Mouse (Mus musculus) kidney, adult 9 months (tissue): ENCODE measurements at regions not wholly inside any gene's neighbourhood (a gene's known extent, or its start where the extent isn't known, plus 50 kb on each side); places are given as distances from the start of the nearest gene placed in this dataset.

Experiments
- DNase-seq: peaks from one replicate; pipeline ENCODE4 v3.0.0; 2022

DNA sequence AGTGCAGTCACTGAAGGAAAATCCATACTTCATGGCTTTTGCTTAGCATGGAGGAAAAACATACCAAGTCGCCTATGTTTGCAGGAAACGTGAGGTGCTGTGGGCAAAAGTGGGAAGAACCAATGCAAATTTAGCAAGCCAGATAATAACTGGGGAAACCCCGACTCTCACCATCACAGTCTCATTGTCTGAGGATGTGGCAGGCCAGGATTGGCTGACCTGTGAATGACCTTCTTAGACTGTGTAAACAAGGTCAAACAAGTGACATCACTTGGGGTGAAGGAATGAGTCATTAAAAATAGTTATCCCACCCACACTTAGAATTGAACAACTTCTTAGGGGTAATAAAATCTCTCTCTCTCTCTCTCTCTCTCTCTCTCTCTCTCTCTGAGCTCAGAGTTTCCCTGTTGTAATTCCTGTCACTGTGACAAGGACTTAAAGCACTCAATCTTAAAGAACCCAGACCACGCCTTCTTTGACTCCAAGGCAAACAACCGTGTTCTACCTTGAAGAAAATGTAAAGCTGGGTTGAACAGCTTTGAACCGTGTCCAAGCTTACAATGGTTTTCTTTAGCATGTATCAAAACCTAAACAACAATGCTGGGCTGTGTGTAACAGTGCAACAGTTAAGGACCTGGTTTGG is 142.0 kb downstream of the Sp3 start:
- no peak for DNase-seq

GRCm38 (mm10) chr2:72839673-72840072 is 140.6 kb downstream of the Sp3 start:
- DNase-seq, result no peak

- DNase-seq, result no peak
Measured at GRCm38 (mm10) chr2:72841367-72841766, 138.9 kb downstream of the Sp3 start.

GRCm38 (mm10) chr2:72843610-72844009 is 136.6 kb downstream of the Sp3 start:
- no peak for DNase-seq

DNA sequence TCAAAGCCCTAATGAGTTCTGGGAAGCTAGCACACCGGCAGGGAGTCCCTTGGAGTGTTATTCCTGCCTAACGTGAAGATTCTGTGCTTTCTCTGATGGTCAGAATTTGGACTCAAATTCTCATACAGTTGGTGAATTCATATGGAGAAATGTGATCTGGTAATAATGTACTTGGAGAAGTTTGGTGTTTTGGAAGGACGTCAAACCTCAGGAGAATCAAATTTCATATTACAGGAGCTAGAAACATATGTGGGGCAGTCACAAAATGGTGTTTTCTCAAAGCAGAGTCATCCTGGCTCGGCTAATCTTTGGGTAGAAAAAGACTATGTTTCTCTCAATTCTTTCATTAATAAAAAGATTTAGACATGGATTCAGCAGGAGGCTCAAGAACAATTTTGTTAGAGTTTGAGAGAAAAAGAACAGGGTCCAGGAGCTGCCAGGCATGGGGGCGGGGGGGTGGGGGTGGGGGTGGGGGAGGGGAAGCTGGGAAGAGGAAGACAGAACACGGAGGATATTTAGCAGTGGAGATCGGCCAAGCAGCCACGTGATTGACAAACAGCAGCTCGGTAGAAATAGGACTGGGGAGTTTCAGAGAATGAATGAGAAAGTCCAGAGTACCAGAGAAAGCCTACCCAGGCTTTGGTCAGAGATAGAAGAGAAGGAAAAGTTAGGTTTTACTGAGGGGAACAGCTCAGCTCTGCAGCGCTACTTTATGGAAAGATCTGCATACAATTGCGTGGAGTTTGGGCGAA is 130.6 kb downstream of the Sp3 start:
- no peak for DNase-seq

GRCm38 (mm10) chr2:72852509-72852908 is 127.7 kb downstream of the Sp3 start:
- DNase-seq, result no peak

DNA sequence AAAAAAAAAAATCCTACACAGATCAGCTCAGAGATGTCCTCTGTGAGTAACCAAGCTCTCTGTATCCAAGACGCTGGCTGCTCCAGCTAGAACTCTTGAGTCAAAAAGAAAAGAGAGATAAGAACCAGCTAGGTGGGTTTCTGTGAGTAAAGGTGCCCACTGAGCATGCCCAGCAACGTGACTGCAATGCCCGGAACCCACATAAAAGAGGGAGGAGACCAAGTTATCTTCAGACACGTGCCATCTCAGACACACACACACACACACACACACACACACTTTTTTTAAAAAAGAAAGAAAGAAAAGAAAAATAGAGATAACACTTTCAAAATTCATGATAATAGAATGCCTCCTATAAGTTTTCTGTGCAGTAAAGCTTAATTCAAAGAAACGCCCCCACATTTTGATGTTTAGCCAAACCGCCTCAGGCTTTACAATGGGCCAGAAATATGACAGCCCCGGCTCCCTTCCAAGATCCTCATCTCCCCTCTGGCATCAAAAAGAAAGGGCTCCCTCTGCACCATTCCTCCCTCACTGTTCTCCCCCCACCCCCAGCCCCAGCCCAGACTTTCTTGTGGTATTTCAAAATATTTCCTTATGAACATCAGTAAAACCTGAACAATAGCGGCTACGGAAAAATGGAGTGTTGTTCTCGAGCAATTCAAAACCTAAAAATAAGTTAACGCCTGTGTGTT is 124.8 kb downstream of the Sp3 start:
- DNase-seq, result no peak

- DNase-seq, result no peak
Measured at GRCm38 (mm10) chr2:72855971-72856755, 124.1 kb downstream of the Sp3 start.

DNA sequence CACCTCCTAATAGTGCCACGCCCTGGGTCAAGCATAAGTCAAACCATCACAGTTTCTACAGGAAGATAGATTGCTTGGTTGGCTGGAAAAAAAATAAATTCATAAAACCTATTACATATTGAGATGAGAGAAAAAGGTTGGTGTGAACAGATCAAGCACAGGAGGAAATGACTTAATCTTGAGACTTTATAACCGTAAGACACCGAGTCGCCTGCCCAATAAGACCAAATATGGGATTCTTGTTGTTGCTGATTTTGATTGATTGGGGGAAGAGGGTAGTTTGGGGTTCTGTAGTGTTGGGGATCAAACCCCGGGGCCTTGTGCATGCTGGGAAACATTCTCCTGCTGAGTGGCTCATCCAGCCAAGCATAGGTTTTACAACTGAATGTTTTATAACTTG is 122.9 kb downstream of the Sp3 start:
- DNase-seq, result no peak

- DNase-seq, result no peak
Measured at GRCm38 (mm10) chr2:72865462-72866365, 114.5 kb downstream of the Sp3 start.

DNA sequence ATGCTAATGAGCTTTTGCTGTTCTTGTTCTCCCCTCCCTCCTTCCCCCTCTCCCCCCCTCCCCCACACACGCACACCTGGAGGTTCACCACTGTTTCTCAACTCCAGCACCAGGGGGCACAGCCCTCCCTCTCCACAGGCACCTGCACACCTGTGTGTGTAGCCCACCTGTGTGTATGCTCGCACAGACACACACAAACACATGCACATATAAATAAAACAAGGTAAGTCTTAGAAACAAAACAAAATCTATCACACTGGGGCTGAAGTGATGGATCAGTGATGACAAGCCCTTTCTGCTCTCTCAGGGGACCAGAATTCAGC is 113.9 kb downstream of the Sp3 start:
- no peak for DNase-seq

DNA sequence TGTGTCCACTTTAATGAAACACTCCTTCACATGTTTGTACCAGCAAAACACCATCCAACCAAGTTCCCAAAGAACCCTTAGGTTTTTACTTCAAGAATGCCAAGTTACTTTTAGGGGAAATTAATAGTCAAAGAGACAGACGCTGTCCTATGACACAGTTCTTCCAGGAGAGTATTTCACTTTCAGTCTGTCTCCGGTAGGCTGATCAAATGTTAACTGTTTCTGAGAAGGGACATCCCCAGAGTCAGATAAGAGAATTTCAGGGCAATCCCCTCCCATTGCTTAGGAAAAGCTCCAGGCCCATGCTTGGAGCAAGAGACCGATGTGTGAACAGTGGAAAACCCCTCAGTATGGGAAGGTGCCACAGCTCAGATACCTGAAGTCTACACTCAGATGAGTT is 112.1 kb downstream of the Sp3 start:
- no peak for DNase-seq

GRCm38 (mm10) chr2:72871836-72872235 is 108.4 kb downstream of the Sp3 start:
- peak; percentile 70 for DNase-seq

- DNase-seq, result no peak
Measured at GRCm38 (mm10) chr2:72873948-72874347, 106.3 kb downstream of the Sp3 start.

DNA sequence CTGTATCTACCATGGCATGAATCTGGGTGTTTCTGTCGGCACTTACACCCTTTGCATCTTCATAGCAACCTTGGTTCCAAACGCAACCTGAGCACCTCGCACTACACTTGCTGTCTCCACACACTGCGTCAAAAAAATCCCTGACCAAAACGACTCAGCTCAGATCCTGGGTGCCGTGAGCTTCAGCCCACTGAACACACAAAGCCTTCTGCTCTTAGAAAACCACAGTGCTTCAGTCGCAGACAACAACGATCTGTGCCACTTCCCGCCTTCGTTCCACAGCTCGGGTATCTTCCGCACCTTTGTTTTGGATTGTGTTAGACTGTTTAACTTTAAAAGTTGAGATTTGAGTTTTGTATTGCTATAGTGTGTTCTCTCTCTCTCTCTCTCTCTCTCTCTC is 105.7 kb downstream of the Sp3 start:
- no peak for DNase-seq

DNA sequence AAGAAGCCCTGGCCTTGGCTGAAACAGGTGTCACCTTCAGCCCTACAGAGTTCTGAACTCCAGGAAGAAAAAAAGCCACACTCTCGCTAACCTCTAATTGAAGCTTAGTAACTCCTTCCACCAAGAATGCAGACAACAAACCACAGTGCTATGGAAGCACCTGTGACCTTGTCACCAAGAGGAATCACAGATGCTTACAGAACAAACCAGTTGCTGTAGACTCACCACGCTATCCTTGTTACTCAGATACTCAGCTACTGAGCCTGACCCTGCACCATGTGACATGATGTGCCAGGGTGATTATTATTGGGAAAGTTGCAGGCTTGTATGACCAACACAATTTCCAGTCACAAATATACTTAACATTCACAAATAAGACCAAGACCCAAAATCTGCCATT is 104.6 kb downstream of the Sp3 start:
- DNase-seq, result no peak

GRCm38 (mm10) chr2:72880016-72880415 is 100.2 kb downstream of the Sp3 start:
- peak; percentile 72 for DNase-seq

DNA sequence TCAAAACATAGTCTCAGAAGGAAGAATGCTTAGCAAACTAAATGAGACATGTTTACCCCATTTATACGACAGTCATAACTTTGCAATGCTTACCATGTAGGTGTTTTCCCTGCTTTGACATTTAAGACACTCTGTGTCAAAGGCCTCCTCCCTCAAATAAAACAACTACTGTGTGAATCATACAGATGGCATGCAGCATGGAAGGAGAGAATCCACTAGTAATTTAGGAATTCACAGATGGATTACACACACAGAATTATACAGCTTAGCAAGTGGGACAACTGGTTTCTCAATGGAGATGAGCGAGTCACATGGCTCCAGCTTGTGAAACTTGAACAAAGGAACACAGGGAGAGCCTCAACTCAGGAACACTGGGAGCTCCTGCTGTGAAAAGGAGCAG is 98.7 kb downstream of the Sp3 start:
- DNase-seq, result no peak

GRCm38 (mm10) chr2:72886250-72886649 is 94.0 kb downstream of the Sp3 start:
- DNase-seq, result peak; percentile 91
